Mouse (Mus musculus) hindbrain, embryonic 16.5 days (tissue): Measurements from ENCODE around the gene Zbtb34. TPM values are rescaled to one million over a fixed set of nuclear protein-coding genes. Genes with fewer than 3 reads are reported as not detected.

ENCODE experiments used
- ATAC-seq: fragments of 200-750 bp; cut with Nextera tagmentation; 2 replicates; pipeline ENCODE4 v1.8.0; 2017; ENCODE audit warnings: moderate TSS enrichment, moderate library complexity
- H3K27ac ChIP-seq: fragments of 300-500 bp; sonication (generic); 2 replicates; pipeline ENCODE4 v1.5.1; 2014; ENCODE audit warnings: low read depth, mild to moderate bottlenecking, control low read depth, low read length, moderate library complexity
- H3K27me3 ChIP-seq: fragments of 300-500 bp; sonication (generic); replicated peaks from 2 replicates; pipeline ENCODE4 v1.6.1; 2014; ENCODE audit warnings: low read length; ENCODE audit not compliant: control insufficient read depth, insufficient read depth
- H3K36me3 ChIP-seq: fragments of 300-500 bp; sonication (generic); 2 replicates; pipeline ENCODE4 v1.6.1; 2014; ENCODE audit warnings: mild to moderate bottlenecking, low read length, moderate library complexity, mixed read lengths; ENCODE audit not compliant: control insufficient read depth, insufficient read depth
- H3K4me1 ChIP-seq: fragments of 300-500 bp; sonication (generic); 2 replicates; pipeline ENCODE4 v1.6.1; 2014; ENCODE audit warnings: low read depth, low read length; ENCODE audit not compliant: control insufficient read depth, insufficient read depth
- H3K4me2 ChIP-seq: fragments of 300-500 bp; sonication (generic); 2 replicates; pipeline ENCODE4 v1.6.1; 2014; ENCODE audit warnings: mild to moderate bottlenecking, low read length, control low read depth, moderate library complexity
- H3K4me3 ChIP-seq: fragments of 300-500 bp; sonication (generic); 2 replicates; pipeline ENCODE4 v1.5.1; 2014; ENCODE audit warnings: mild to moderate bottlenecking, low read length, control low read depth, moderate library complexity
- H3K9ac ChIP-seq: fragments of 300-500 bp; sonication (generic); 2 replicates; pipeline ENCODE4 v1.6.1; 2014; ENCODE audit warnings: low read depth, mild to moderate bottlenecking, control low read depth, low read length, moderate library complexity
- H3K9me3 ChIP-seq: fragments of 300-500 bp; sonication (generic); 2 replicates; pipeline ENCODE4 v1.6.1; 2014; ENCODE audit warnings: mild to moderate bottlenecking, low read length, moderate library complexity; ENCODE audit not compliant: control insufficient read depth
- WGBS: fragments of 180-500 bp; shearing (Covaris S2); extraction: QIAGEN DNeasy Blood & Tissue Kit; methylation state at CpG from one replicate; pipeline ENCODE4 v1.1.7; 2014; 5-methylcytosine and 5-hydroxymethylcytosine counted together
- polyA plus RNA-seq: library from polyadenylated mRNA; unstranded; fragments of >200 nt; fragmentation: Nextera tagmentation; extraction: Ambion mirVana; gene quantifications from 2 replicates; pipeline ENCODE4 v1.2.1, GENCODE M21; 2015

Gene Zbtb34
- polyA plus RNA-seq, 1 experiment from 2014 or later: 5.3 TPM

GRCm38 (mm10) chr2:33461066-33461465 lies 29.9 kb upstream of the Zbtb34 start:
- Histone ChIP-seq H3K27ac (no peak overlapping the region), H3K9me3 (no peaks in the 10 kb centered on the region), H3K9ac (no peak overlapping the region), H3K4me3 (no peak overlapping the region), H3K36me3 (peaks cover 13% of the 10 kb centered on the region), H3K4me2 (no peak overlapping the region), H3K4me1 (peaks cover 8% of the 10 kb centered on the region), H3K27me3 (no peaks in the 10 kb centered on the region)
- no peak for ATAC-seq
- WGBS: 75% methylated on average over 1 of the region's 1 CpGs

DNA sequence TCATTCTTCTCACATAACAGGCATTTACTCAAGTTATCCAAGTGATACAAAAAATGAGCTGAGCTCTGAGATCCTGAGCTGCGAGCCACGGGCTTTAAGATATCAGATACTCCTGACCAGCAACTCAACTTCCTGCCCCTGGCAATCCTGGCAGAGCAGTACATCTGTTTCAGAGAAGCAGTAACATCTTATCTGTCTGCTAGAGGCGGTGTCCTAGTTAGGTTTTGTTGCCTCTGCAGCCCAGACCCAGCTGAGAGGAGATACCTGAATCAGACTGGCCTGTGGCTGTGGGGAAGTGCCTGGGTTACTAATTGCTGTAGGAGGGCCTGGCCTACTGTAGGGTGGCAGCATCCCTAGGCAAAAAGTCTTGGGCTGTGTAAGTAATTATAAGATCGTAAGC lies 28.5 kb upstream of the Zbtb34 start:
- peaks cover 19% of the 10 kb centered on the region for H3K36me3 ChIP-seq
- no peak overlapping the region for H3K4me3 ChIP-seq
- H3K4me1 ChIP-seq: no peaks in the 10 kb centered on the region
- 92% methylated on average over 4 of the region's 4 CpGs for WGBS
- H3K9me3 ChIP-seq: no peaks in the 10 kb centered on the region
- no peak overlapping the region for H3K4me2 ChIP-seq
- ATAC-seq: no peak
- H3K27ac ChIP-seq: no peak overlapping the region
- no peak overlapping the region for H3K9ac ChIP-seq
- no peaks in the 10 kb centered on the region for H3K27me3 ChIP-seq

DNA sequence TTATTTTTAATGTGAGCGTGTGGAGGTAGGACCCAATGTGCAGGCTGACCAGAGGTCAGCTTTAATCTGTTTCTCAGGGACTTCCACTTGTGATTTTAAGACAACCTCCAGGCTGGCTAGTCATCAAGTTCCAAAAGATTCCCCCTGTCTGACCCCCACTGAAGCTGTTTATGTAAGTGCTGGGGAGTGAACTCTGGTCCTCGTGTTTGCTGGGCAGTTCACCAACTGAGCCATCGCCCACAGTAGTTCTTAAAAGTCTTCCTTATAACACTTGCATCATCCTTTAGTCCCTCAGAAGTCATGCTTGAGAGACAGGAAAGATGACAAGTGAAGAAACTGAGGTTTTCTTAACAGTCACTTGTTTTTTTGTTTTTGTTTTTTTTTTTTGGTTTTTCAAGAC lies 25.6 kb upstream of the Zbtb34 start:
- no peak overlapping the region for H3K4me3 ChIP-seq
- no peaks in the 10 kb centered on the region for H3K9me3 ChIP-seq
- no peak overlapping the region for H3K9ac ChIP-seq
- H3K4me1 ChIP-seq: no peaks in the 10 kb centered on the region
- no peak overlapping the region for H3K4me2 ChIP-seq
- no peaks in the 10 kb centered on the region for H3K27me3 ChIP-seq
- WGBS: 82% methylated on average over 3 of the region's 3 CpGs
- peaks cover 31% of the 10 kb centered on the region for H3K36me3 ChIP-seq
- no peak for ATAC-seq
- H3K27ac ChIP-seq: no peak overlapping the region

DNA sequence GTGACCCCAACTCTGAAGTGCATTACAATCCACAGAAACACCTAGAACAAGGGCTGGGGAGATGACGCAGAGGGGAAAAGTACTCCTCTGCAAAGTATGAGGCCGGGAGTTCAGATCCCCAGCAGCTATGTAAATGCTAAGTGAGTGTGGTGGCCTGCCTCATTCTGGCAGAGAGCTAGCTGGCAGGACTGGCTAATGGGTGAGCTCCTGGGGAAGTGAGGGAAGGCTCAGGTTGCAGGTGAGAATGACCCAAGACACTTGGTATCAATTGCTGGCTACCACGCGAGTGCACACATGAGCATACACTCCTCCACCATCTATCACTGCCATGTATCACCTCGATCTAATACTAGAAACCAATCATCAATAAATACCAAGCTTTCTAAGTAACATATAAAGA lies 25.1 kb upstream of the Zbtb34 start:
- Histone ChIP-seq H3K27me3 (no peaks in the 10 kb centered on the region), H3K4me3 (no peak overlapping the region), H3K9ac (no peak overlapping the region), H3K9me3 (no peaks in the 10 kb centered on the region), H3K4me1 (no peaks in the 10 kb centered on the region), H3K27ac (no peak overlapping the region), H3K36me3 (peaks cover 28% of the 10 kb centered on the region), H3K4me2 (no peak overlapping the region)
- no peak for ATAC-seq
- 92% methylated on average over 5 of the region's 5 CpGs for WGBS

DNA sequence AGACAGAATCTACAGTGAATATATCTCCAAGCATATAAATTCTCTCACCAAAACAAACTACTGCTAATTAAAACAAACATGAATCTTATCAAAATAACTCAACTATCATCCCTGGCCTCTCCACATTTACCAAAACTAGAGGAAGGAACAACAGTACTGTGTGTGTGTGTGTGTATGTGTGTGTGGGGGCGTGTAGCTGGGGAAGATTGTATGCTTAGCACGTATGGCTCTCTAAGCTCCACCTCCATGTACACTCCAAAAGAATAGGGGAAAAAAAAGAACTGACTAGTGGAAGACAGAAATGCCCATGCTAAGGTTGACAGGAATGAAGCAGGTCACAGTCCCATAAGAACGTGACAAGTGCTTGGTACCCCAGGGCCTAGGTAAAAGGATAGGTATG lies 24.2 kb upstream of the Zbtb34 start:
- no peak for ATAC-seq
- H3K36me3 ChIP-seq: peaks cover 34% of the 10 kb centered on the region
- no peak overlapping the region for H3K4me3 ChIP-seq
- no peaks in the 10 kb centered on the region for H3K9me3 ChIP-seq
- H3K4me1 ChIP-seq: no peaks in the 10 kb centered on the region
- 87% methylated on average over 3 of the region's 3 CpGs for WGBS
- no peak overlapping the region for H3K4me2 ChIP-seq
- no peaks in the 10 kb centered on the region for H3K27me3 ChIP-seq
- no peak overlapping the region for H3K27ac ChIP-seq
- H3K9ac ChIP-seq: no peak overlapping the region

GRCm38 (mm10) chr2:33454816-33455215 lies 23.7 kb upstream of the Zbtb34 start:
- no peaks in the 10 kb centered on the region for H3K4me1 ChIP-seq
- no peaks in the 10 kb centered on the region for H3K27me3 ChIP-seq
- no peak overlapping the region for H3K27ac ChIP-seq
- H3K36me3 ChIP-seq: peaks cover 36% of the 10 kb centered on the region
- WGBS: 84% methylated on average over 8 of the region's 8 CpGs
- no peak overlapping the region for H3K9ac ChIP-seq
- no peak overlapping the region for H3K4me2 ChIP-seq
- no peaks in the 10 kb centered on the region for H3K9me3 ChIP-seq
- ATAC-seq: no peak
- no peak overlapping the region for H3K4me3 ChIP-seq

DNA sequence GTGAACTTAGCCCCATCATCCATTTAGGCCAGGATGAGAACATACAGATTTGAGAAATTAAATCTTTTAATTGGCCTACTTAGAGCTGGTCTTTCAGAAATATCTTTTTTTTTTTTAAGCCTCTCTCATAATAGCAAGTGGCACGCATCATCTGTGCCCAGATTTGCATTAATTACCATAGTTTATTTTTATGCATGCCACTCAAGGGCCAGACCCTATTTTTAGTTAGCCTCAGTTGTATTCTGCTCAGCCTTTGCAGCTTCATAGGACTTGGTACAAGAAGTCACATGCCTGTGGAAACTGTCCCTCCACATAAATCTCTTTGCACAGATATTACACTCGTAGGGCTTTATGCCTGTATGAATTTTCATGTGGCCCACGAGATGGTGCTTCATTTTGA lies 22.4 kb upstream of the Zbtb34 start:
- Histone ChIP-seq H3K4me2 (no peak overlapping the region), H3K36me3 (peaks cover 39% of the 10 kb centered on the region), H3K9ac (no peak overlapping the region), H3K9me3 (no peaks in the 10 kb centered on the region), H3K4me3 (no peak overlapping the region), H3K4me1 (no peaks in the 10 kb centered on the region), H3K27ac (no peak overlapping the region), H3K27me3 (no peaks in the 10 kb centered on the region)
- no peak for ATAC-seq
- 78% methylated on average over 3 of the region's 3 CpGs for WGBS

- Histone ChIP-seq H3K4me3 (no peak overlapping the region), H3K36me3 (peaks cover 39% of the 10 kb centered on the region)
Observed at GRCm38 (mm10) chr2:33452721-33453120, 21.6 kb upstream of the Zbtb34 start.

DNA sequence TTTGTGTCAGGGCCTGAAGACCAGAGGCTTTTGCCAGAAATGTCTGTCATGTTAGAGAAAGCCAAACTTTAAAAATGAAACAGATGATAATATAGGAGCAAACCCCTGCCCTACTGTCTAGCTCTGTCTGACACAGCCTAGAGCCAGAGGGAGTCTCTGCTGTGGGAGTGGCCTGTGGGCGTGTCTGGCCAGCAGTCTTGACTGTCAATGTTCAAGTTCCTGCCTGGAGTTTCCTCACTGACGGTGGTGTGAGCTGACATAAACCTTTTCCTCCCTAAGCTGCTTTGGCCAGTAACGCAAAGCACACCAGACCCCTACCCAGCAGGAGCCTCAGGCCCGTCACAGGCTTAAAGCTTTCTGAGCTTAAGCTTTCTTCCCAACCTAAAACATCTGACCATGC lies 21.0 kb upstream of the Zbtb34 start:
- Histone ChIP-seq H3K27ac (no peak overlapping the region), H3K4me1 (no peaks in the 10 kb centered on the region), H3K9me3 (no peaks in the 10 kb centered on the region), H3K4me2 (no peak overlapping the region), H3K27me3 (no peaks in the 10 kb centered on the region), H3K36me3 (peaks cover 39% of the 10 kb centered on the region), H3K4me3 (no peak overlapping the region), H3K9ac (no peak overlapping the region)
- WGBS: 64% methylated on average over 4 of the region's 4 CpGs
- no peak for ATAC-seq

More at GRCm38 (mm10) chr2:33452721-33453120, 21.6 kb upstream of the Zbtb34 start:
- Histone ChIP-seq H3K27me3 (no peaks in the 10 kb centered on the region), H3K9ac (no peak overlapping the region), H3K9me3 (no peaks in the 10 kb centered on the region), H3K4me2 (no peak overlapping the region), H3K27ac (no peak overlapping the region), H3K4me1 (no peaks in the 10 kb centered on the region)
- no peak for ATAC-seq
- WGBS: 88% methylated on average over 5 of the region's 5 CpGs
